Mouse (Mus musculus) limb, embryonic 14.5 days (tissue): ENCODE data around the gene Six1. TPM values are rescaled to one million over a fixed set of nuclear protein-coding genes. Genes with fewer than 3 reads are reported as not detected.
A peak's percentile ranks its signal among the peaks of the same experiment; 100 is the strongest.
"Not testable (repeated sequence)": the region's sequence is repeated elsewhere in the genome, so short reads cannot be mapped to it uniquely, and the experiment has no call there.

ENCODE experiments used
- ATAC-seq: fragments of 200-750 bp; cut with Nextera tagmentation; 2 replicates; pipeline ENCODE4 v1.8.0; 2017; ENCODE audit warnings: low read depth, moderate number of reproducible peaks, moderate TSS enrichment; ENCODE audit not compliant: low FRiP score
- DNase-seq: peaks from one replicate; pipeline ENCODE4 v3.0.0-alpha.2; 2015; ENCODE audit warnings: low spot score
- H3K27ac ChIP-seq: fragments of 300-500 bp; sonication (generic); replicated peaks from 2 replicates; pipeline ENCODE4 v1.5.1; 2014; ENCODE audit warnings: low read depth, mild to moderate bottlenecking, low read length, moderate library complexity, mixed read lengths
- H3K27me3 ChIP-seq: fragments of 300-500 bp; sonication (generic); 2 replicates; pipeline ENCODE4 v1.6.1; 2014; ENCODE audit warnings: low read length, mixed read lengths; ENCODE audit not compliant: control insufficient read depth, insufficient read depth
- H3K36me3 ChIP-seq: fragments of 300-500 bp; sonication (generic); 2 replicates; pipeline ENCODE4 v1.6.1; 2014; ENCODE audit warnings: mild to moderate bottlenecking, low read length, moderate library complexity, mixed read lengths; ENCODE audit not compliant: control insufficient read depth, insufficient read depth
- H3K4me1 ChIP-seq: fragments of 300-500 bp; sonication (generic); 2 replicates; pipeline ENCODE4 v1.6.1; 2014; ENCODE audit warnings: antibody characterized with exemption, low read length, mixed read lengths; ENCODE audit not compliant: control insufficient read depth, insufficient read depth
- H3K4me2 ChIP-seq: fragments of 300-500 bp; sonication (generic); replicated peaks from 2 replicates; pipeline ENCODE4 v1.6.1; 2014; ENCODE audit warnings: low read depth, mild to moderate bottlenecking, low read length, moderate library complexity; ENCODE audit not compliant: severe bottlenecking
- H3K4me3 ChIP-seq: fragments of 300-500 bp; sonication (generic); replicated peaks from 2 replicates; pipeline ENCODE4 v1.5.1; 2014; ENCODE audit warnings: low read length
- H3K9ac ChIP-seq: fragments of 300-500 bp; sonication (generic); 2 replicates; pipeline ENCODE4 v1.6.1; 2014; ENCODE audit warnings: mild to moderate bottlenecking, low read depth, low read length, moderate library complexity; ENCODE audit not compliant: severe bottlenecking
- H3K9me3 ChIP-seq: fragments of 300-500 bp; sonication (generic); 2 replicates; pipeline ENCODE4 v1.6.1; 2016; ENCODE audit warnings: low read length; ENCODE audit not compliant: control insufficient read depth
- POLR2A ChIP-seq: fragments of 200-500 bp; IDR thresholded peaks from 2 replicates; pipeline ENCODE4 v1.8.0; 2012; ENCODE audit warnings: inconsistent platforms, mild to moderate bottlenecking, moderate library complexity, borderline replicate concordance; ENCODE audit not compliant: insufficient read depth, insufficient read length; ENCODE audit errors: extremely low read depth
- WGBS: fragments of 180-500 bp; shearing (Covaris S2); extraction: QIAGEN DNeasy Blood & Tissue Kit; methylation state at CpG from one replicate; pipeline ENCODE4 v1.1.7; 2014; 5-methylcytosine and 5-hydroxymethylcytosine counted together
- polyA plus RNA-seq, 2 experiments: library from polyadenylated mRNA; depleted of rRNA in 1 of 2; stranded (reverse) in 1 of 2; unstranded in 1 of 2; fragments of >200 nt; fragmentation: Nextera tagmentation in 1 of 2; extraction: Ambion mirVana in 1 of 2; gene quantifications; 2 replicates each; pipeline versions ENCODE4 v1.2.1 to v1.2.3; 2012 to 2014

The Six1 gene
- polyA plus RNA-seq (2012; rRNA removed) (37.6 and 43.1 TPM in 2 replicates), polyA plus RNA-seq (2014; fragmentation: Nextera tagmentation; extraction: Ambion mirVana) (44.5 and 44.6 TPM in 2 replicates)

- ATAC-seq (peak; percentile 88), DNase-seq (peak; percentile 81)
- H3K9ac ChIP-seq: peak within 1 kb of the TSS; percentile 58
- H3K36me3 ChIP-seq: no peaks in the 10 kb centered on the region
- peak within 1 kb of the TSS; percentile 93 for H3K4me2 ChIP-seq
- peaks cover 21% of the 10 kb centered on the region for H3K4me1 ChIP-seq
- peaks cover 43% of the 10 kb centered on the region for H3K27me3 ChIP-seq
- H3K9me3 ChIP-seq: no peaks in the 10 kb centered on the region
- WGBS: 2% methylated on average over 39 of the region's 42 CpGs
- TF ChIP-seq POLR2A: no peak
- H3K27ac ChIP-seq: peak within 1 kb of the TSS; percentile 68
- peak within 1 kb of the TSS; percentile 56 for H3K4me3 ChIP-seq
Measured at GRCm38 (mm10) chr12:73053668-73054241, at the start of gene Six1. Gene Six1 (minus strand): TSS chr12:73053887.

- Histone ChIP-seq H3K27ac (no peak overlapping the region), H3K4me2 (no peak overlapping the region), H3K4me3 (no peak overlapping the region), H3K4me1 (no peaks in the 10 kb centered on the region), H3K36me3 (peaks cover 31% of the 10 kb centered on the region), H3K9ac (no peak overlapping the region), H3K9me3 (peaks cover 3% of the 10 kb centered on the region), H3K27me3 (no peaks in the 10 kb centered on the region)
- DNase-seq: peak; percentile 7
- 81% methylated on average over 4 of the region's 4 CpGs for WGBS
- TF ChIP-seq POLR2A: no peak
- no peak for ATAC-seq
Measured at GRCm38 (mm10) chr12:73098593-73098992, 44.9 kb upstream of the Six1 start.

- DNase-seq, H3K4me1 ChIP-seq, H3K36me3 ChIP-seq, H3K27ac ChIP-seq, H3K9me3 ChIP-seq, H3K27me3 ChIP-seq, H3K9ac ChIP-seq, H3K4me2 ChIP-seq, H3K4me3 ChIP-seq, ATAC-seq: not testable (repeated sequence)
- 91% methylated on average over 5 of the region's 5 CpGs for WGBS
Measured at GRCm38 (mm10) chr12:73096177-73096576, 42.5 kb upstream of the Six1 start.

- no peak for TF ChIP-seq POLR2A
- Histone ChIP-seq H3K4me2 (no peak overlapping the region), H3K27me3 (no peaks in the 10 kb centered on the region), H3K4me3 (no peak overlapping the region), H3K4me1 (no peaks in the 10 kb centered on the region), H3K9ac (no peak overlapping the region), H3K9me3 (no peaks in the 10 kb centered on the region), H3K36me3 (no peaks in the 10 kb centered on the region; the same call in 1 of the 2 replicates), H3K27ac (no peak overlapping the region)
- 51% methylated on average over 2 of the region's 2 CpGs for WGBS
- no peak for DNase-seq
- no peak for ATAC-seq
Measured at GRCm38 (mm10) chr12:73094605-73095004, 40.9 kb upstream of the Six1 start.

GRCm38 (mm10) chr12:73094189-73094588, 40.5 kb upstream of the Six1 start:
- Histone ChIP-seq H3K4me2 (no peak overlapping the region), H3K4me3 (no peak overlapping the region), H3K36me3 (no peaks in the 10 kb centered on the region; the same call in 1 of the 2 replicates), H3K27ac (no peak overlapping the region), H3K4me1 (no peaks in the 10 kb centered on the region), H3K9me3 (no peaks in the 10 kb centered on the region), H3K27me3 (no peaks in the 10 kb centered on the region), H3K9ac (no peak overlapping the region)
- 77% methylated on average over 2 of the region's 2 CpGs for WGBS
- TF ChIP-seq POLR2A: no peak
- DNase-seq (no peak), ATAC-seq (no peak)
